Mouse (Mus musculus): ENCODE measurements around the gene Arl16. TPM values are rescaled to one million over a fixed set of nuclear protein-coding genes. Genes with fewer than 3 reads are reported as not detected.

Arl16 gene
- polyA plus RNA-seq, 1 experiment from 2014 or later: 48.0 TPM

DNA sequence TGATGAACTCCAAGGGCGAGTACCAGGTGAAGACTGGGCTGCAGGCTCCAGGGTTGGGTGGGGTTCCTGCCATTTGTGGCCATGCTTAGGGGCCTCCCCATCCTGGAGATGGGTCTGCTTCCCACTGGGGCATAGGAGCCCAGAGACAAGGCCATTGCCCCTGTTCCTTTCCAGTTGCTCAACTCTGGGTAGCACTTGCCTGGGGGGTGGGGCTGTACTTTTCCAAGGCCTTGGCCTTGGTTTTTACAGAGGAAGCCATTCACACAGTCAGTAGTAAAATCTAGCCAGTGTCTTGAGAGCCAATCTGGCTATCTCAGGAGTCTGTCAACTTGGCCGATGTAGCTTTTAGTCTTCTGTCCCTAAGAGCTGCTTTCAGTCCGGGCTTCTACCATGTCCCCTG is 30.0 kb upstream of the Arl16 start:
- ATAC-seq (ENCODE audit: low FRiP score): no peak
- Histone ChIP-seq H3K4me2 (no peak overlapping the region), H3K27ac (ENCODE audit: low read depth, low read length) (no peak overlapping the region), H3K27me3 (ENCODE audit: control insufficient read depth, insufficient read depth, low read length) (no peaks in the 10 kb centered on the region), H3K4me1 (ENCODE audit: control insufficient read depth, insufficient read depth, low read length) (peaks cover 9% of the 10 kb centered on the region), H3K36me3 (ENCODE audit: control insufficient read depth, insufficient read depth, low read length) (peaks cover 3% of the 10 kb centered on the region; the same call in 1 of the 2 replicates), H3K9ac (ENCODE audit: low read length) (no peak overlapping the region), H3K9me3 (ENCODE audit: control insufficient read depth, low read length) (no peaks in the 10 kb centered on the region), H3K4me3 (ENCODE audit: low read depth, low read length) (no peak overlapping the region)
- no peak for DNase-seq (ENCODE audit: low spot score, missing footprints)
- WGBS: 86% methylated on average over 3 of the region's 3 CpGs

DNA sequence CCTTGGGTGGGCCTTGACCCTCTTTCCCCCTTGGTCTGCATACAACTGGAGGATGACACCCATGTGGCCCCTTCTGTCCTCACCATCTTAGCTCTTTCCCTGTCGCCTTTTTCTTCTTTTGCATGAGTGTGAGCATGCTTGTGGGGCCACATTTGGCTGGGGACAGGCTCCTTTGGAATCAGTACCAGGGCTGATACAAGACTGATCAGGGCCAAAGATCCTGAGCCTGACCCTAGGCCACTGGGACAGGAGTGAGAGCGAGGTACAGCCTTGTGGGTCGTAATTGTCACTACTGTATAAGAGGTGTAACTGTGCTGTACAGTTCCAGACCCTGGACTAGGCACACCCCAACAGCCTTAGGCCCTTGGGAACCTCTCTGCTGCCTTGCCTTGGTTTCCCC is 26.5 kb upstream of the Arl16 start:
- Histone ChIP-seq H3K4me1 (ENCODE audit: control insufficient read depth, insufficient read depth, low read length) (peaks cover 20% of the 10 kb centered on the region), H3K9me3 (ENCODE audit: control insufficient read depth, low read length) (no peaks in the 10 kb centered on the region), H3K4me2 (no peak overlapping the region), H3K36me3 (ENCODE audit: control insufficient read depth, insufficient read depth, low read length) (peaks cover 5% of the 10 kb centered on the region; the same call in 1 of the 2 replicates), H3K4me3 (ENCODE audit: low read depth, low read length) (no peak overlapping the region), H3K9ac (ENCODE audit: low read length) (no peak overlapping the region), H3K27me3 (ENCODE audit: control insufficient read depth, insufficient read depth, low read length) (no peaks in the 10 kb centered on the region), H3K27ac (ENCODE audit: low read depth, low read length) (no peak overlapping the region)
- DNase-seq (ENCODE audit: low spot score, missing footprints) (peak; percentile 57), ATAC-seq (ENCODE audit: low FRiP score) (no peak)
- 84% methylated on average over 3 of the region's 3 CpGs for WGBS

DNA sequence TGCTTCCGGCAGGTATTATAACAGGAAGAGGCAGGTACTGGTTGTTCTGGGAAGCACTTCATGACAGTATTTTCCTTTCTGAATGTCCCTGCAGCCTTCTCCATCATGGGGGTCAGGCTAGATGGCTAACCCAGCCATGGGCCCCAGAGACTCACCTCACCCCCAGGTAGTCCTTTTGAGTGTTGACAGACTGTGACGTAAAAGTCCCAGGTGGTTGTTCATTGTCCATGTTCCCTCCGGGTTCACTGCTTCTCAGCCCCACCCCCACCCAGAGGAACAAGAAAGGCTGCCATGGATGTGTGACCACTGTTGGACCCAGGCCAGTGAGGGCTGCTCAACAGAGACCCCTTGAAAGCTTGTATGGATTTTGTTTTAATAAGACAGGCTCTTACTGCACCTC is 25.9 kb upstream of the Arl16 start:
- H3K36me3 ChIP-seq (ENCODE audit: control insufficient read depth, insufficient read depth, low read length): peaks cover 9% of the 10 kb centered on the region; the same call in 1 of the 2 replicates
- DNase-seq (ENCODE audit: low spot score, missing footprints) (no peak), ATAC-seq (ENCODE audit: low FRiP score) (no peak)
- H3K27ac ChIP-seq (ENCODE audit: low read depth, low read length): no peak overlapping the region
- WGBS: 70% methylated on average over 3 of the region's 3 CpGs
- no peaks in the 10 kb centered on the region for H3K9me3 ChIP-seq (ENCODE audit: control insufficient read depth, low read length)
- H3K4me3 ChIP-seq (ENCODE audit: low read depth, low read length): peak overlapping the region; percentile 92; the same call in 1 of the 2 replicates
- peak overlapping the region; percentile 53 for H3K9ac ChIP-seq (ENCODE audit: low read length)
- no peaks in the 10 kb centered on the region for H3K27me3 ChIP-seq (ENCODE audit: control insufficient read depth, insufficient read depth, low read length)
- H3K4me2 ChIP-seq: peak overlapping the region; percentile 86
- peaks cover 20% of the 10 kb centered on the region for H3K4me1 ChIP-seq (ENCODE audit: control insufficient read depth, insufficient read depth, low read length)

DNA sequence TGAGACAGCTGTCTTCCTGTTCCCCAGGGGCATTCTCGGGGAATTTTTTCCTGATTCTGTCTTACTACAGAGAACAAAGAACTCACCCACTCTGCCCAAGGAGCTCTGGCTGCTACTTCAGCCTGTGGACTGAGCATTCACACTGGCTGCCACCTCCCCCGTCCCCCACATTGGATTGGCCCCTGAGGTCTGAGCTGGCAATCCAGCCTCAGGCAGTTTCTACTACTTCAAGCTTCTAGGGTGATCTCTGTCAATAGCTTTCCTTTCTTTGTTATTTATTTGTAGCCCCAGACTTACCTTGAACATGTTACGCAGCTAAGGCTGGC is 25.4 kb upstream of the Arl16 start:
- Histone ChIP-seq H3K27ac (ENCODE audit: low read depth, low read length) (no peak overlapping the region), H3K4me2 (peak overlapping the region; percentile 86), H3K9me3 (ENCODE audit: control insufficient read depth, low read length) (no peaks in the 10 kb centered on the region), H3K36me3 (ENCODE audit: control insufficient read depth, insufficient read depth, low read length) (peaks cover 14% of the 10 kb centered on the region; the same call in 1 of the 2 replicates), H3K4me3 (ENCODE audit: low read depth, low read length) (peak overlapping the region; percentile 92), H3K4me1 (ENCODE audit: control insufficient read depth, insufficient read depth, low read length) (peaks cover 20% of the 10 kb centered on the region), H3K27me3 (ENCODE audit: control insufficient read depth, insufficient read depth, low read length) (no peaks in the 10 kb centered on the region), H3K9ac (ENCODE audit: low read length) (peak overlapping the region; percentile 53)
- no peak for ATAC-seq (ENCODE audit: low FRiP score)
- 32% methylated on average over 3 of the region's 3 CpGs for WGBS
- DNase-seq (ENCODE audit: low spot score, missing footprints): peak; percentile 88

DNA sequence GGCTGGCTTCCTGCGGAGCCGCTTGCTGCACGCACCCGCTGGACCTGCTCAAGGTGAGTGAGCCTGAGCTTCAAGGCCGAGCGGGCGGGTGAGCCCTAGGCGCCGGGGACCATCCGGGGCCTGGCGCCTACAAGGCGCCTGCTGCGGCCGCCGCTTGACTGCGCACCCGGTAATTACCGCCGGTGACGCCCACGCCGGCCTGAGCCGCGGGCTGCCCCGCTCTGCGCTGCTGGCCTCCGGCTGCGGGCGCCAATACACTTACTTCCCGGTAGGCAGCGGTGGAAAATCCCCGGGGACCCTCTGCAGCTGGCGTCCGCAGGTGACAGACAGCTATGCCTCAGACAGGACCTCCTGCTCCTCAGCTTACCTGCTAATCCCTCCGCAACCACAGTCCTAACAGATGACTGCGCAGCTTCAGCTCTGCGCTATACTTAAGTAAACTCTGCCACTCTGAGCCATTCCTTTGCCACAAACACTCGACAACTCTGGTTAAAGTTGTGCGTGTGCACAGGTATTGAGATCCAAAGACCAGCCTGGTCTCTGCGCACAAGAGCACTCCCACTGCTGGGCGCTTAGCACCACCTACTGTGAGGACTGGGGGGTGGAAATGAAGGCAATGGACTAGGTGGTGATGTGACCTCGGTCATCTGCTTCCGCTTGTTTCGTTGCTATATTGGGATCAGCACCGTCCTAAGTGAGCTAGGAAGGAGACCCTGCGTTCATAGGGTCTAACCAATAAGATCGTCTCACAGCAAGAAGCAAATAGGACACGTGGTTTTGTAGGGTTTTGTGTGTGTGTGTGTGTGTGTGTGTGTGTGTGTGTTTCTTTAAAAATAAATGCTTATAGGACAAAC is 24.8 kb upstream of the Arl16 start:
- ATAC-seq (ENCODE audit: low FRiP score) (peak; percentile 56), DNase-seq (ENCODE audit: low spot score, missing footprints) (peak; percentile 93)
- peak overlapping the region; percentile 63 for H3K27ac ChIP-seq (ENCODE audit: low read depth, low read length)
- WGBS: under 1% methylated on average over 48 of the region's 48 CpGs
- peak overlapping the region; percentile 80 for H3K9ac ChIP-seq (ENCODE audit: low read length)
- no peaks in the 10 kb centered on the region for H3K27me3 ChIP-seq (ENCODE audit: control insufficient read depth, insufficient read depth, low read length)
- H3K36me3 ChIP-seq (ENCODE audit: control insufficient read depth, insufficient read depth, low read length): peaks cover 18% of the 10 kb centered on the region
- peak overlapping the region; percentile 92 for H3K4me3 ChIP-seq (ENCODE audit: low read depth, low read length)
- no peaks in the 10 kb centered on the region for H3K9me3 ChIP-seq (ENCODE audit: control insufficient read depth, low read length)
- peak overlapping the region; percentile 86 for H3K4me2 ChIP-seq
- H3K4me1 ChIP-seq (ENCODE audit: control insufficient read depth, insufficient read depth, low read length): peaks cover 20% of the 10 kb centered on the region

DNA sequence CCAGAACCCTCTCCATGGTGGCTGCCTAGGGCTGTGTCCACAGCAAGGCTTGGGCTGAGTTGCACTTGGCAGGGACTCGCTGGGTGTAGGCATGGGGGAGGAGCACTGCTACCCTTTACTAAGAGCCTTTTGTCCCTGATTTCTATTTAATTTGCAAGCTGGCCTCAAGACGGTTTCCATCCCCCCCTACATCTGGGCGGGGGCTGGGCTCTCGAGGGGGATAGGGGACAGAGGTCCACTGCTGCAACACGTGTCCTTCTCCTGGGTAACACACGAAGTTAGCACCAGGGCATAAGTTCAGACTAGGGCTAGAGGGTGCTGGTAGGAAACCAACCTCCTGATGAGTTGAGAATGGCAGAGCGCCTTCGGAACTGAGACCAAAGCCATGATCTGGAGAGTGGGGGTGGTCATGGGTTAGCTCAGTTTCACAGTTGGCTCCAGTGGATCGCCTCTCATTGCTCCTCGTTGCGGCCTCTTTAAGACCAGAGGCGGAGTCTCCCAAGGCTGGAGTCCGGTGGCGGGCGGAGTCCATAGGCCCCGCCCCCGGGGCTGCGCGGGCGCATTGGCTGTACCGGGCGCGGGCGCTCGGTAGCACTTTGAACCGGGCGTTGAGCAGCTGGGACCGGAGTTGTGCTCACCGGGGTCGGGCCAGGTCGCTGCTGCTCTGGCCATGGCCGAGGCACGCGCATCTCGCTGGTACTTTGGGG is 24.1 kb upstream of the Arl16 start, which contains the start of gene Slc25a10:
Slc25a10 (plus strand) TSS at position 524 of the 707 bp plus-strand sequence.
- ATAC-seq (ENCODE audit: low FRiP score): peak; percentile 92
- Histone ChIP-seq H3K4me3 (ENCODE audit: low read depth, low read length) (peak within 1 kb of the TSS; percentile 92), H3K4me2 (peak within 1 kb of the TSS; percentile 86), H3K9ac (ENCODE audit: low read length) (peak within 1 kb of the TSS; percentile 80), H3K9me3 (ENCODE audit: control insufficient read depth, low read length) (no peaks in the 10 kb centered on the region), H3K4me1 (ENCODE audit: control insufficient read depth, insufficient read depth, low read length) (peaks cover 20% of the 10 kb centered on the region), H3K36me3 (ENCODE audit: control insufficient read depth, insufficient read depth, low read length) (peaks cover 25% of the 10 kb centered on the region), H3K27me3 (ENCODE audit: control insufficient read depth, insufficient read depth, low read length) (no peaks in the 10 kb centered on the region), H3K27ac (ENCODE audit: low read depth, low read length) (peak within 1 kb of the TSS; percentile 68)
- peak; percentile 99 for DNase-seq (ENCODE audit: low spot score, missing footprints)
- under 1% methylated on average over 35 of the region's 35 CpGs for WGBS

DNA sequence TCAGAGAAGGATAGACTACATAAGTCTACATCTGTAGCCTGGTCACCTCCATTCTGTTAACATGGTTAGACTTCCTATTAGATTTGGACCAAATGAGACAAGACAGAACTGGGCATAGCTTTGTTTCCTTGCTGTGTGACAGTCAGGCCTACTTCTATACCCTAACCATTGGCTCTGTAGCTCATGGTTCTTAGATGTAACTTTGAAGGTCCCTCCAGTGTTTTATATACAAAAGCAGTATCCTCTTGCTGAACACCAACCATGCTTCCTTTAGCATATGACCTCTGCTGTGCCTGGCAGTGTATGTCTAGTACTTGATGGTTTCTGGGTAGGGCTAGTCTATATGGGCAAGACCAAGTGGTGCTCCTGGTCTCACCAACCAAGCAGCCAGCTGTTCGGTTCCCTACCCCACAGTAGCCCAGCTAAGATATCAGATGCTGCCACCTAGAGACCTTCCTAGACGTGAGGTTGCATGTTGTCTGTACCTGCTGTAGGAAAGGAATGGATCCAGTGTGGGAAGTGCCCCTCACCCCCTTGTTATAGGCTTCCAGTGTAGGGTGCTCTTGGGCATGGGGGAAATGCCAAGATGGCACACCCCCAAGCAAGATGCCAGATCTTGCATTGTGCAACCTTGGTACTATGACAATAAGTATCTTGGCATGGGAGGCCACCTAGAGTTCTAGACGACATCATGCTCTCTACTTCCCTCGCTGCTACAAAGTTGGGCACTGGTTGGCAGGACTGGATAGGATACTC is 23.1 kb upstream of the Arl16 start:
- Histone ChIP-seq H3K9ac (ENCODE audit: low read length) (peak overlapping the region; percentile 44; the same call in 1 of the 2 replicates), H3K27ac (ENCODE audit: low read depth, low read length) (peak overlapping the region; percentile 68; the same call in 1 of the 2 replicates), H3K9me3 (ENCODE audit: control insufficient read depth, low read length) (no peaks in the 10 kb centered on the region), H3K4me2 (peak overlapping the region; percentile 86; the same call in 1 of the 2 replicates), H3K27me3 (ENCODE audit: control insufficient read depth, insufficient read depth, low read length) (no peaks in the 10 kb centered on the region), H3K36me3 (ENCODE audit: control insufficient read depth, insufficient read depth, low read length) (peaks cover 25% of the 10 kb centered on the region), H3K4me1 (ENCODE audit: control insufficient read depth, insufficient read depth, low read length) (peaks cover 26% of the 10 kb centered on the region), H3K4me3 (ENCODE audit: low read depth, low read length) (no peak overlapping the region; the same call in 1 of the 2 replicates)
- DNase-seq (ENCODE audit: low spot score, missing footprints) (peak; percentile 84), ATAC-seq (ENCODE audit: low FRiP score) (no peak)
- WGBS: 46% methylated on average over 4 of the region's 4 CpGs

DNA sequence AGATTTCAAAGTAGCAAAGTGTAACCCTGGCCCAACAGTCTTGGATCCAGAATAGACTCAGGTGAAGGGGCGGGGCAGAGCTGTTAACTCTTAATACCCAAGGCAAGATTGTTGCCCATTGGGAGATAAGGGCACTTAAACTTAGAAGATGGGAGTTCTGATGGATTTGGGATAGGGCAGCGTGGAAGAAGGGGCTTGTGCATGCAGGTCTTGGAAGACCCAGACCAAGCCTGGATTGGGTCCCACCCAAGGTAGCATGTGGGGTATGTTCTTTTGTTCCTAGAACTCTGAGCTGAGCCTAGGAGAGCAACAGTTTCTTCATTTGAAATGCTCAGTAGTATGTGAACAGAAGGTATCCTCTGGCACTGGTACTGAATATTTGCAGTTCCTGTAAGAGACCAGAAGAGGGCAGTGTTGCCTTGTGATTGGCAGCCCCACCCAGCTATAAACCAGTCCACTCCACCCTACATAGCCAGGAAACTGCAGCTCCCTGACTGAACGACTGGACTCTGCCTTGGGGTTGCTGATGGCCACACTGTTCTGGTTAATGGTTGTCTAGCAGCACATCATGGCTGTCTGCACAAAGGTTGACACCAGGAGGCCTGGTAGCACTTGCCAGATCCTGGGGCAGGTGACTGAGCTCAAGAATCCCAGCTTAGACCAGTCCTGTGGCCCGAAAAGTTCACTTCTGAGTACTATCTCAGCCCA is 21.8 kb upstream of the Arl16 start:
- DNase-seq (ENCODE audit: low spot score, missing footprints): peak; percentile 96
- Histone ChIP-seq H3K4me3 (ENCODE audit: low read depth, low read length) (no peak overlapping the region), H3K9me3 (ENCODE audit: control insufficient read depth, low read length) (no peaks in the 10 kb centered on the region), H3K27ac (ENCODE audit: low read depth, low read length) (no peak overlapping the region), H3K27me3 (ENCODE audit: control insufficient read depth, insufficient read depth, low read length) (no peaks in the 10 kb centered on the region), H3K9ac (ENCODE audit: low read length) (no peak overlapping the region), H3K4me1 (ENCODE audit: control insufficient read depth, insufficient read depth, low read length) (peaks cover 30% of the 10 kb centered on the region), H3K36me3 (ENCODE audit: control insufficient read depth, insufficient read depth, low read length) (peaks cover 22% of the 10 kb centered on the region), H3K4me2 (no peak overlapping the region)
- ATAC-seq (ENCODE audit: low FRiP score): no peak
- 65% methylated on average over 4 of the region's 4 CpGs for WGBS
